Mouse (Mus musculus): ENCODE measurements around the gene Osbp2. TPM values are rescaled to one million over a fixed set of nuclear protein-coding genes. Genes with fewer than 3 reads are reported as not detected.

Gene Osbp2
- polyA plus RNA-seq, 1 experiment from 2014 or later: 8.8 TPM

GRCm38 (mm10) chr11:3804639-3805038 is 59.1 kb downstream of the Osbp2 start:
- no peak overlapping the region for H3K27ac ChIP-seq
- H3K4me3 ChIP-seq: no peak overlapping the region
- no peak for ATAC-seq (ENCODE audit: low FRiP score)
- H3K36me3 ChIP-seq: no peaks in the 10 kb centered on the region
- H3K4me2 ChIP-seq (replicated peaks): no peak overlapping the region
- peaks cover 4% of the 10 kb centered on the region; the same call in 1 of the 2 replicates for H3K4me1 ChIP-seq
- H3K9me3 ChIP-seq (replicated peaks): no peaks in the 10 kb centered on the region
- no peak overlapping the region for H3K9ac ChIP-seq
- WGBS: 94% methylated on average over 2 of the region's 2 CpGs
- H3K27me3 ChIP-seq: no peaks in the 10 kb centered on the region

- H3K4me3 ChIP-seq: no peak overlapping the region
- no peak overlapping the region for H3K4me2 ChIP-seq (replicated peaks)
- H3K27ac ChIP-seq: no peak overlapping the region
- H3K9ac ChIP-seq: no peak overlapping the region
- peaks cover 4% of the 10 kb centered on the region; the same call in 1 of the 2 replicates for H3K4me1 ChIP-seq
- H3K9me3 ChIP-seq (replicated peaks): no peaks in the 10 kb centered on the region
- no peaks in the 10 kb centered on the region for H3K27me3 ChIP-seq
- WGBS: 34% methylated on average over 1 of the region's 1 CpGs
- no peaks in the 10 kb centered on the region for H3K36me3 ChIP-seq
- no peak for ATAC-seq (ENCODE audit: low FRiP score)
Observed at GRCm38 (mm10) chr11:3802057-3802456, 61.6 kb downstream of the Osbp2 start.

- Histone ChIP-seq H3K36me3 (no peaks in the 10 kb centered on the region), H3K27me3 (no peaks in the 10 kb centered on the region), H3K27ac (no peak overlapping the region), H3K4me1 (no peaks in the 10 kb centered on the region), H3K9me3 (replicated peaks) (no peaks in the 10 kb centered on the region; the same call in 1 of the 2 replicates), H3K4me2 (replicated peaks) (no peak overlapping the region), H3K4me3 (no peak overlapping the region), H3K9ac (no peak overlapping the region)
- no peak for ATAC-seq (ENCODE audit: low FRiP score)
- 90% methylated on average over 6 of the region's 6 CpGs for whole genome bisulfite sequencing
Observed at GRCm38 (mm10) chr11:3797631-3798215, 66.0 kb downstream of the Osbp2 start.

GRCm38 (mm10) chr11:3790736-3791135 is 73.0 kb downstream of the Osbp2 start:
- no peak for ATAC-seq (ENCODE audit: low FRiP score)
- no peaks in the 10 kb centered on the region for H3K36me3 ChIP-seq
- no peak overlapping the region for H3K9ac ChIP-seq
- no peaks in the 10 kb centered on the region; the same call in 1 of the 2 replicates for H3K9me3 ChIP-seq (replicated peaks)
- no peak overlapping the region for H3K4me3 ChIP-seq
- H3K4me2 ChIP-seq (replicated peaks): no peak overlapping the region
- no peaks in the 10 kb centered on the region for H3K4me1 ChIP-seq
- H3K27ac ChIP-seq: no peak overlapping the region
- H3K27me3 ChIP-seq: no peaks in the 10 kb centered on the region

GRCm38 (mm10) chr11:3789919-3790318 is 73.8 kb downstream of the Osbp2 start:
- ATAC-seq (ENCODE audit: low FRiP score): no peak
- H3K4me2 ChIP-seq (replicated peaks): no peak overlapping the region
- no peak overlapping the region for H3K27ac ChIP-seq
- H3K9me3 ChIP-seq (replicated peaks): no peaks in the 10 kb centered on the region; the same call in 1 of the 2 replicates
- 75% methylated on average over 3 of the region's 3 CpGs for WGBS
- H3K4me3 ChIP-seq: no peak overlapping the region
- H3K9ac ChIP-seq: no peak overlapping the region
- H3K36me3 ChIP-seq: no peaks in the 10 kb centered on the region
- H3K4me1 ChIP-seq: no peaks in the 10 kb centered on the region
- no peaks in the 10 kb centered on the region for H3K27me3 ChIP-seq

- no peak overlapping the region for H3K9ac ChIP-seq
- H3K27me3 ChIP-seq: no peaks in the 10 kb centered on the region
- H3K4me1 ChIP-seq: no peaks in the 10 kb centered on the region
- H3K36me3 ChIP-seq: no peaks in the 10 kb centered on the region
- no peak overlapping the region for H3K4me2 ChIP-seq (replicated peaks)
- no peak overlapping the region for H3K27ac ChIP-seq
- 25% methylated on average over 6 of the region's 6 CpGs for WGBS
- H3K9me3 ChIP-seq (replicated peaks): no peaks in the 10 kb centered on the region
- ATAC-seq (ENCODE audit: low FRiP score): peak; percentile 66
- no peak overlapping the region for H3K4me3 ChIP-seq
Observed at GRCm38 (mm10) chr11:3786564-3786963, 77.1 kb downstream of the Osbp2 start.

- ATAC-seq (ENCODE audit: low FRiP score): no peak
- Histone ChIP-seq H3K36me3 (no peaks in the 10 kb centered on the region), H3K27ac (no peak overlapping the region), H3K9ac (no peak overlapping the region), H3K4me3 (peak overlapping the region; percentile 51), H3K4me2 (replicated peaks) (peak overlapping the region; percentile 82), H3K4me1 (peaks cover 19% of the 10 kb centered on the region), H3K9me3 (replicated peaks) (no peaks in the 10 kb centered on the region), H3K27me3 (peaks cover 34% of the 10 kb centered on the region)
- WGBS: 46% methylated on average over 4 of the region's 4 CpGs
Observed at GRCm38 (mm10) chr11:3775263-3775644, 88.4 kb downstream of the Osbp2 start.

- Histone ChIP-seq H3K4me3 (peak overlapping the region; percentile 51), H3K9ac (peak overlapping the region; percentile 74), H3K4me2 (replicated peaks) (peak overlapping the region; percentile 82), H3K4me1 (peaks cover 19% of the 10 kb centered on the region), H3K9me3 (replicated peaks) (no peaks in the 10 kb centered on the region), H3K27ac (peak overlapping the region; percentile 76), H3K27me3 (peaks cover 34% of the 10 kb centered on the region), H3K36me3 (no peaks in the 10 kb centered on the region)
- 2% methylated on average over 48 of the region's 56 CpGs for WGBS
- ATAC-seq (ENCODE audit: low FRiP score): peak; percentile 77
Observed at GRCm38 (mm10) chr11:3774463-3775262, 89.0 kb downstream of the Osbp2 start.

- ATAC-seq (ENCODE audit: low FRiP score): peak; percentile 65
- Histone ChIP-seq H3K4me1 (peaks cover 19% of the 10 kb centered on the region), H3K4me2 (replicated peaks) (peak overlapping the region; percentile 82), H3K9me3 (replicated peaks) (no peaks in the 10 kb centered on the region), H3K36me3 (no peaks in the 10 kb centered on the region; the same call in 1 of the 2 replicates), H3K27me3 (peaks cover 34% of the 10 kb centered on the region), H3K27ac (peak overlapping the region; percentile 76), H3K9ac (peak overlapping the region; percentile 74), H3K4me3 (peak overlapping the region; percentile 51)
- WGBS: 44% methylated on average over 6 of the region's 6 CpGs
Observed at GRCm38 (mm10) chr11:3773782-3774462, 89.8 kb downstream of the Osbp2 start.

GRCm38 (mm10) chr11:3773136-3773535 is 90.6 kb downstream of the Osbp2 start:
- Histone ChIP-seq H3K27ac (no peak overlapping the region), H3K4me3 (peak overlapping the region; percentile 51; the same call in 1 of the 2 replicates), H3K9ac (peak overlapping the region; percentile 74), H3K4me1 (peaks cover 19% of the 10 kb centered on the region), H3K9me3 (replicated peaks) (no peaks in the 10 kb centered on the region), H3K27me3 (peaks cover 34% of the 10 kb centered on the region), H3K36me3 (no peaks in the 10 kb centered on the region; the same call in 1 of the 2 replicates), H3K4me2 (replicated peaks) (peak overlapping the region; percentile 82)
- ATAC-seq (ENCODE audit: low FRiP score): no peak
- WGBS: 79% methylated on average over 8 of the region's 8 CpGs

GRCm38 (mm10) chr11:3771348-3771747 is 92.4 kb downstream of the Osbp2 start:
- Histone ChIP-seq H3K27me3 (peaks cover 31% of the 10 kb centered on the region), H3K9ac (no peak overlapping the region), H3K4me3 (no peak overlapping the region), H3K4me1 (peaks cover 19% of the 10 kb centered on the region), H3K27ac (no peak overlapping the region), H3K4me2 (replicated peaks) (no peak overlapping the region), H3K36me3 (no peaks in the 10 kb centered on the region; the same call in 1 of the 2 replicates), H3K9me3 (replicated peaks) (no peaks in the 10 kb centered on the region)
- ATAC-seq (ENCODE audit: low FRiP score): no peak
- 51% methylated on average over 6 of the region's 6 CpGs for WGBS

GRCm38 (mm10) chr11:3767830-3768229 is 95.9 kb downstream of the Osbp2 start:
- Histone ChIP-seq H3K9me3 (replicated peaks) (no peaks in the 10 kb centered on the region), H3K27me3 (peaks cover 16% of the 10 kb centered on the region), H3K27ac (no peak overlapping the region), H3K4me2 (replicated peaks) (no peak overlapping the region), H3K4me1 (0 out of 2 replicates have a peak, but pooled peaks cover 5% of the 10 kb centered on the region), H3K9ac (no peak overlapping the region), H3K4me3 (no peak overlapping the region), H3K36me3 (no peaks in the 10 kb centered on the region; the same call in 1 of the 2 replicates)
- ATAC-seq (ENCODE audit: low FRiP score): no peak
- WGBS: 88% methylated on average over 5 of the region's 5 CpGs
